Mouse (Mus musculus) hindbrain, embryonic 10.5 days (tissue): ENCODE data around the gene Brd3os. TPM values are rescaled to one million over a fixed set of nuclear protein-coding genes. Genes with fewer than 3 reads are reported as not detected.
A peak's percentile ranks its signal among the peaks of the same experiment; 100 is the strongest.

Experiments
- DNase-seq: peaks from one replicate; pipeline ENCODE4 v3.0.0-alpha.2; 2017; ENCODE audit warnings: low spot score
- H3K27ac ChIP-seq: fragments of 300-500 bp; sonication (generic); 2 replicates; pipeline ENCODE4 v1.5.1; 2016; ENCODE audit warnings: mild to moderate bottlenecking, moderate library complexity
- H3K27me3 ChIP-seq: fragments of 300-500 bp; sonication (generic); 2 replicates; pipeline ENCODE4 v1.6.1; 2016; ENCODE audit warnings: mild to moderate bottlenecking; ENCODE audit not compliant: poor library complexity, insufficient read depth, severe bottlenecking
- H3K36me3 ChIP-seq: fragments of 300-500 bp; sonication (generic); 2 replicates; pipeline ENCODE4 v1.6.1; 2016; ENCODE audit warnings: mild to moderate bottlenecking, moderate library complexity
- H3K4me1 ChIP-seq: fragments of 300-500 bp; sonication (generic); replicated peaks from 2 replicates; pipeline ENCODE4 v1.6.1; 2016; ENCODE audit warnings: mild to moderate bottlenecking
- H3K4me3 ChIP-seq: fragments of 300-500 bp; sonication (generic); 2 replicates; pipeline ENCODE4 v1.5.1; 2016; ENCODE audit warnings: mild to moderate bottlenecking, moderate library complexity
- H3K9me3 ChIP-seq: fragments of 300-500 bp; sonication (generic); 2 replicates; pipeline ENCODE4 v1.6.1; 2016; ENCODE audit warnings: mild to moderate bottlenecking, moderate library complexity
- WGBS: fragments of 180-500 bp; shearing (Covaris S2); methylation state at CpG from one replicate; pipeline ENCODE4 v1.1.7; 2016; 5-methylcytosine and 5-hydroxymethylcytosine counted together
- polyA plus RNA-seq: library from polyadenylated mRNA; unstranded; fragments of >200 nt; fragmentation: Nextera tagmentation; extraction: Ambion mirVana; gene quantifications from 2 replicates; pipeline ENCODE4 v1.2.1, GENCODE M21; 2016

Brd3os gene
- polyA plus RNA-seq, 1 experiment from 2014 or later = 16.5 TPM

DNA sequence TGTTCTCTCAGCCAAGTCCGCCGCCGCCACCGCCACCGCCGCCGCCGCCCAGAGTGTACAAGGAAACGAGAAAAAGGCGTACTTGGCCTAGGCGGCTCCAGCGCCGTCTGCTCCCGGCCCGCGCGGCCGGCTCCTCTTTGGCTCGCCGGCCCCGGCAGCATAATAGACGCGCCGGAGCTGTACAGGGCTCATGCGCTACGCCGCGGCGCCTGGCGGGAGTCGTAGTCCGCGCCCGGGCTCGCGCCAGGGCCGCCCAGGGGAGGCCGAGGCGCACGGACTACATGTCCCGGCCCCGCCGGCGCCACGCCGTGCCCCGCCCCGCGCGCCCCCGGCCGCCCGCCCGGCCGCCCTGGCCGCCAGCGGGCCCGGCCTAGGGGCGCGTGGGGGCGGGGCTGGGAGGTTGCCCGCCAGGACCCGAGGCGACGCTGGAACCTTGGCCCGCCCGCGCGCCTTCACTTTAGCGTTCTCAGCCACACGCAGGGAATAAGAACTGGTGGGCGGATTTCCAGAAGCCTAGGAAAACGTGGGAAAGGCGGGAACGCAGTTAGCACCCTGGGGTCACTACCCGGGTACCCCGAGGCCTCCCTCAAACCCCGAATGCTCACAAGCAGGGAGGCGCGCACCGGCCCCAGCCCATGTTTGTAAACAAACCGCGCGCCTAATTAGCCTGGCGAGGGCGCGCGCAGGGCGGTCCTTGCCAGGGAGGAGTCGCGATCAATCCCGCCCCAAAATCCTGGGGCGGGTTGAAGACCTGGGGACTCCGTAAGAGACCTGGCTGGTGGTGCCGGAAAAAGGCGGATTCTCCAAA is 33.6 kb downstream of the Brd3os start:
- peak; percentile 90 for DNase-seq
- Histone ChIP-seq H3K4me1 (peaks cover 46% of the 10 kb centered on the region), H3K27me3 (no peaks in the 10 kb centered on the region), H3K9me3 (no peaks in the 10 kb centered on the region), H3K4me3 (peak overlapping the region; percentile 95), H3K36me3 (peaks cover 30% of the 10 kb centered on the region), H3K27ac (peak overlapping the region; percentile 99)
- under 1% methylated on average over 95 of the region's 96 CpGs for WGBS

DNA sequence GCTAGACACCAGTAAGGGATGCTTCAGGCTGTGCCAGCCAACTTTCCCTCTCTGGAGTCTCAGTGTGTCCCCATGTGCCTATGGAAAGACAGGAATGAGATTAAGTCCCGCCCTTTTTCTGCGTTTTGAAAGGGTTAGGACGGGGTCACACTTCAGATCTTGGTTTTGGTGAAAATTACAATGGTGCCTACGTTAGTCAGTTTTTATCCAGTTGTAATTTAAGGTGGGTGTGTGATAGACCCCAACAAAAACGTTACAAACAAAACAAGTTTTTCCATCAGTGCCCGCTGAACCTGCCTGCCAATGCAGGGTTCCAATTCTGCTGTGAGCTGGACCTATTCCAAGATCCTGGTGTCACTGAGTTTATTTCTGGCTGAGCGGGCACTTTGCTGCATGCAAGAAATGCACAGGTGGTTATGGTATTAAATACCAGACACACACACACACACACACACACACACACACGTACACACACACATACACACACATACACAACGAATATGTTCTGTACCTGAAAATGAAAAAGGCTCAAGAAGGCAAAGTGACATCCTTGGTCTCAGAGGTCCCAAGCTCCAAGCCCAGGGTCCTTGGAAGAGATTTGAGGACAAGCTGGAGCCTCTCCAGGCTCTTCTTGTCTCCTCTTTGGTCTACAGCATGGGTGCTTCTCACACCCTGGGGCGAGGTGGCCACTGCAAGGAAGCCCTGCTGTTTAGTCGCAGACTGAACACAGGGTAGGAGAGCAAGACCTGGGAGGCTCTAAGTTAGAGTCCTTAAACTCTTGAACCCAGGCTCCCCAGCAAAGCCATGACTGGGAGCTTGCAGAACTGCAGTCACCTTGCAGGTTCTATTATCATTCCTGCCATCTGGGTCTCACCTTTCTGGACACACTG is 34.4 kb downstream of the Brd3os start:
- Histone ChIP-seq H3K4me1 (peaks cover 38% of the 10 kb centered on the region), H3K27ac (peak overlapping the region; percentile 99), H3K4me3 (peak overlapping the region; percentile 95), H3K36me3 (peaks cover 21% of the 10 kb centered on the region), H3K27me3 (no peaks in the 10 kb centered on the region), H3K9me3 (no peaks in the 10 kb centered on the region)
- WGBS = 36% methylated on average over 11 of the region's 11 CpGs
- DNase-seq = no peak

DNA sequence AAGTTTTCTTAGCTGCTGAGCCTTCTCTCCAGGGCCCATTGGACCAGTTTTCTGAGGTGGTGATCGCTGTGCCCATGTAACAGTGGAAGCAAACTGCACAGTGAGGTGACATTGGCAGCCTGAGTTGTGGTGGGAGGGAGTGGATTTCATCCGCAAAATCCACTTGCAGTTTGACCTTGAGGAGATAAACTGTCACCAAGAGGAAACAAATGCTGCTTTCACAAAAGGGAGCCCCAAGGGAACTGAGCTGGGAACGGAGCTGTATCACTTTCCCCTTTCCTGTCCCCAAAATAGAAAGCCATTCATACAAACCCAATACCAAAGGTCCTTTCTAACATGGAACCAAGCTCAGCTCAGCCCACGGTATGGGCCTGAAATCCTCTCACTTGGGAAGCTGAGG is 37.7 kb downstream of the Brd3os start:
- Histone ChIP-seq H3K27me3 (no peaks in the 10 kb centered on the region), H3K27ac (no peak overlapping the region), H3K4me3 (no peak overlapping the region), H3K9me3 (no peaks in the 10 kb centered on the region), H3K36me3 (no peaks in the 10 kb centered on the region), H3K4me1 (peaks cover 7% of the 10 kb centered on the region)
- DNase-seq = no peak
- 78% methylated on average over 4 of the region's 4 CpGs for WGBS

DNA sequence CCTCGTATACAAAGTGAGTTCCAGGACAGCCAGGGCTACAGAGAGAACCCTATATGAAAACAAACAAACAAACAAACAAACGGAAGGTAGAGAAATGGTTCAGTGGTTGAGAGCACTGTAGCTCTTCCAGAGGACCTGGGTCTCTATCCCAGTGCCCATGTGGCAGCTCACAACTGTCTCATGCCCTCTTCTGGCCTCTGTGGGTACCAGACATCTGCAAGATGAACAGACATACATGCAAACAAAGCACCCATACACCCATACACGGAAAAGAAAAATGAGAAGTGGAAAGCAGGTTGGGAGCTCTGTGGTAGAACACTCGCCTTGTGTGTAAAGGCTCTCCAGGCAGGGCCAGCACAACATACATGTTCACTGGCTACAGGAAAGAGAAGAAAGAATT is 38.2 kb downstream of the Brd3os start:
- H3K4me1 ChIP-seq = peaks cover 7% of the 10 kb centered on the region
- H3K9me3 ChIP-seq = no peaks in the 10 kb centered on the region
- no peaks in the 10 kb centered on the region for H3K27me3 ChIP-seq
- 79% methylated on average over 4 of the region's 4 CpGs for WGBS
- no peak for DNase-seq
- H3K27ac ChIP-seq = no peak overlapping the region
- no peak overlapping the region for H3K4me3 ChIP-seq
- no peaks in the 10 kb centered on the region for H3K36me3 ChIP-seq

DNA sequence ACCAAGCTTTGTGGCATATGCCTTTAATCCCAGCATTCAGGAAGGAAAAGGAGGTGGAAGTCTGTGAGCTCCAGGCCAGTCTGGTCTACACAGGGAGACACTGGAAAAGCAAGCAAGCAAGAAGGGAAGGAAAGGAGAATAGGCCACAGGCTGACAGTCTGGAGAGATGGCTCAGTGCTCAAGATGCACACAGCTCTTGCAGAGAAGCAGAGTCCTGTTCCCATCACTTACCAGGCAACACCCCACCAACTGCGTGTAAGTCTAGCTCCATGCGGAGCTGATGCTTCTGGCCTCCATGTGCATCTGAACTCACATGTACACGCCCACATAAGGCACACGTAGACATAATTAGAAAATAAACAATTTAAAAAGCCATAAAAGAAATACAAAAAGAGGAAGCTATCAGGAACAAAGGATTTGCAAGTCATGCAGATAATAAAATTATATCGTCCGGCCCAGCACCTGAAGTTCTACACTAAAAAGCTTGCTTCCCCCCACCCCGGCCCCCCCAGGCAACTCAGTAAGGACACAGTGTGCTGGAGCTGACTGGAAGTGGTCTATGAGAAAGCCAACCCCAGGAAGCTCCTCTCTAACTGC is 40.2 kb downstream of the Brd3os start:
- H3K27ac ChIP-seq = no peak overlapping the region
- no peaks in the 10 kb centered on the region for H3K27me3 ChIP-seq
- DNase-seq = no peak
- H3K4me3 ChIP-seq = no peak overlapping the region
- no peaks in the 10 kb centered on the region for H3K9me3 ChIP-seq
- H3K36me3 ChIP-seq = no peaks in the 10 kb centered on the region
- 89% methylated on average over 7 of the region's 7 CpGs for WGBS
- H3K4me1 ChIP-seq = no peaks in the 10 kb centered on the region

DNA sequence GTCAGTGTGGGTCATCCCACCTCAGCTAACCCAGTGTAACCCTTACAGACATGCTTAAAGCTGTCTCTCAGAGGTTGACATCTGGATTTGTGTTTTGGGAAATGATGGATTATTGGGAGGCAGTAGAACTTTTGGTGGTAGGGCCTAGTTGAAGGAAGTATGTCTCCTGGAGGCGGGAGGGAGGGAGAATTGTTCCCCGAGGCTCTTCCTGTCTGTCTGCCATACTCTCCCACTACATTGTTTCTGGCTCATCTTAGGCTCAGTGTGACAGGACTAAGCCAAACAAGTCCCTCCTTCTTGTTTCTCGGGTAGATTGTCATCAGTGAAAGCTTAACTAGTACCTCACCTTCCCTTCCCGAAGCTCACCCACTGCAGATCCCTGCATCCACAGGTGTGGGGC is 44.6 kb downstream of the Brd3os start:
- H3K36me3 ChIP-seq = no peaks in the 10 kb centered on the region
- no peaks in the 10 kb centered on the region for H3K4me1 ChIP-seq
- H3K27me3 ChIP-seq = no peaks in the 10 kb centered on the region
- DNase-seq = no peak
- no peak overlapping the region for H3K27ac ChIP-seq
- H3K9me3 ChIP-seq = no peaks in the 10 kb centered on the region
- WGBS = 75% methylated on average over 4 of the region's 4 CpGs
- H3K4me3 ChIP-seq = no peak overlapping the region

DNA sequence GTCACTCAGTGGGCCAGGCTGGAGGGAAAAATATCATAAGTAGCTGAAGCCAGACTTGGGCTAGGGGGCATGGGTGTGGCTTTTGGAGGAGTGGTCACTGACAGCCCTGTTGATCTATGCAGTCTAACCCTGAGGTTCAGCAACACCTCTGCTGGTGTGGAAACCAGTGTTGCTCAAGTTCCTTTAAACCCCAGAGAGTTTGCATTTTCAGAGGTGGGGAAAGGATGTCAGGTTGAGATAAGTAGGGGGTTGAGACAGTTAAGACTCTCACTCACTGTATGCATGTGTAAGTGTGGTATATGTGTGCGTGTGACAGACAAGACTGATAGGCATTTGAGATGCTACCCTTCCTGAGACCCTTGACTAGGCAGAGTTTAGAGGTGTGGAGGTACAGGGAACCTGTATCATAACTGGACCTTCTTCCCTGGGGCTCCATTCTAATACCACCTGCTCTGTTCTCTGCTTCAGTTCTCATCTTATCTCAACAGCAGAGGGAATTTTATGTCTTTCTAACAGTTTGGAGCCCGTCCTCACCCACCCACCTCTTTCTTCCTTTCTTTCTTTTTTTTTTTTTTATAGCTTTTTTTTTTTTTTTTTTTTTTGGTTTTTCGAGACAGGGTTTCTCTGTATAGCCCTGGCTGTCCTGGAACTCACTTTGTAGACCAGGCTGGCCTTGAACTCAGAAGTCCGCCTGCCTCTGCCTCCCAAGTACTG is 45.4 kb downstream of the Brd3os start:
- Histone ChIP-seq H3K36me3 (no peaks in the 10 kb centered on the region), H3K9me3 (no peaks in the 10 kb centered on the region), H3K4me3 (no peak overlapping the region), H3K4me1 (no peaks in the 10 kb centered on the region), H3K27ac (no peak overlapping the region), H3K27me3 (no peaks in the 10 kb centered on the region)
- no peak for DNase-seq
- 80% methylated on average over 3 of the region's 4 CpGs for WGBS

DNA sequence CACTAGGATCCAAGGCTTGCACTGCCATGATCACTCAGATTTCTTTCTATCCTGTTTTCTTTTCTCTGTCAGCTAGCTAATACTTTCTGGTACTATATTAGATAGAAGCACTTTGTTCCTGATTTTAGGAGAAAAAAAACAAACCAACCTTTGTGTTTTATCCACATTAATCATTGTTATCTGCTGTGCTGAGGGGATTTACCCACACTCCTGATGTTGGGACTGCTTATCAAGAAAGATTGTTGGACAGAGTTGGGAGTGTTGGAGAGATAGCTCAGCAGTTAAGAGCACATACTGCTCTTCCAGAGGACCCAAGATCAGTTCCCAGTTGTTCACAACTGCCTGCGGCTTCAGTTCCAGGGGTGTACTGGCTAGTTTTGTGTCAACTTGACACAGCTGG is 46.2 kb downstream of the Brd3os start:
- Histone ChIP-seq H3K4me3 (no peak overlapping the region), H3K4me1 (no peaks in the 10 kb centered on the region), H3K36me3 (no peaks in the 10 kb centered on the region), H3K9me3 (no peaks in the 10 kb centered on the region), H3K27me3 (no peaks in the 10 kb centered on the region), H3K27ac (no peak overlapping the region)
- 91% methylated on average over 1 of the region's 1 CpGs for WGBS
- no peak for DNase-seq

DNA sequence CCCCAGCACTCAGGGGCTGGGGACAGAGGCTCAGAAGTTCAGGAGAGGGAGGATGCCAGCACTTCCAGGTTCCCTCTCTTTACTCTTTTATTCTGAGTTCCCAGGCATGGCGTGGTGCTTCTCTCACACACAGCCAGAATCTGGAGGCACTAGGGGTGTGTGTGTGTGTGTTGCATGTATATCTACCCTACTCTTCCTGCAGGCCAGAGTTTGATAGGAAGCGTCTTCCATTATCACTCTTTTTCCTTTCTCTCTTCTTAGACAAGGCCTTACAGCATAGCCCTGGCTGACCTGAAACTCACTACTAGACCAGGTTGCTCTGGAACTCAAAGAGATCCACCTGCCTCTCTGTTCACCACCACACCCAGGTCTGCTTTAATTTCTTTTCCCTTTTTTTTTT is 48.8 kb downstream of the Brd3os start:
- Histone ChIP-seq H3K27ac (no peak overlapping the region), H3K4me3 (no peak overlapping the region), H3K36me3 (no peaks in the 10 kb centered on the region), H3K4me1 (peaks cover 5% of the 10 kb centered on the region), H3K27me3 (no peaks in the 10 kb centered on the region), H3K9me3 (peaks cover 5% of the 10 kb centered on the region; the same call in 1 of the 2 replicates)
- WGBS = 91% methylated on average over 2 of the region's 2 CpGs
- no peak for DNase-seq

Other genes with a start within 250 kb of the Brd3os start
- 1.9 and 3.9 TPM in 2 replicates for gene Sardh, start 194.0 kb upstream of the Brd3os start, polyA plus RNA-seq
- gene Vav2, start 15.3 kb upstream of the Brd3os start, polyA plus RNA-seq = 13.6 and 16.9 TPM in 2 replicates
- gene Brd3, start 65.3 kb downstream of the Brd3os start, polyA plus RNA-seq = 145 and 149 TPM in 2 replicates
- gene Wdr5, start 72.8 kb downstream of the Brd3os start, polyA plus RNA-seq = 63.2 and 76.8 TPM in 2 replicates
- 10.0 and 10.3 TPM in 2 replicates for gene Rxra, start 234.1 kb downstream of the Brd3os start, polyA plus RNA-seq